Mouse (Mus musculus) intestine, embryonic 16.5 days (tissue): ENCODE measurements around the gene Grb2. TPM values are rescaled to one million over a fixed set of nuclear protein-coding genes. Genes with fewer than 3 reads are reported as not detected.
A peak's percentile ranks its signal among the peaks of the same experiment; 100 is the strongest.

Experiments used
- ATAC-seq: fragments of 200-750 bp; cut with Nextera tagmentation; 2 replicates; pipeline ENCODE4 v1.8.0; 2017; ENCODE audit warnings: moderate TSS enrichment, moderate library complexity
- H3K27ac ChIP-seq: fragments of 300-500 bp; sonication (generic); 2 replicates; pipeline ENCODE4 v1.5.1; 2014; ENCODE audit warnings: mild to moderate bottlenecking, low read length
- H3K27me3 ChIP-seq: fragments of 300-500 bp; sonication (generic); replicated peaks from 2 replicates; pipeline ENCODE4 v1.6.1; 2014; ENCODE audit warnings: low read length, control low read depth, mixed read lengths; ENCODE audit not compliant: control insufficient read depth, insufficient read depth
- H3K36me3 ChIP-seq: fragments of 300-500 bp; sonication (generic); 2 replicates; pipeline ENCODE4 v1.6.1; 2014; ENCODE audit warnings: low read length, control low read depth; ENCODE audit not compliant: control insufficient read depth, insufficient read depth
- H3K4me1 ChIP-seq: fragments of 300-500 bp; sonication (generic); 2 replicates; pipeline ENCODE4 v1.6.1; 2014; ENCODE audit warnings: low read length, control low read depth, mixed read lengths; ENCODE audit not compliant: control insufficient read depth, insufficient read depth
- H3K4me2 ChIP-seq: fragments of 300-500 bp; sonication (generic); 2 replicates; pipeline ENCODE4 v1.6.1; 2014; ENCODE audit warnings: low read depth, low read length, control low read depth
- H3K4me3 ChIP-seq: fragments of 300-500 bp; sonication (generic); 2 replicates; pipeline ENCODE4 v1.5.1; 2014; ENCODE audit warnings: mild to moderate bottlenecking, low read length
- H3K9ac ChIP-seq: fragments of 300-500 bp; sonication (generic); 2 replicates; pipeline ENCODE4 v1.6.1; 2014; ENCODE audit warnings: low read depth, low read length
- H3K9me3 ChIP-seq: fragments of 300-500 bp; sonication (generic); 2 replicates; pipeline ENCODE4 v1.6.1; 2016; ENCODE audit warnings: low read length, control low read depth; ENCODE audit not compliant: control insufficient read depth
- WGBS: fragments of 180-500 bp; shearing (Covaris S2); extraction: QIAGEN DNeasy Blood & Tissue Kit; methylation state at CpG from one replicate; pipeline ENCODE4 v1.1.7; 2014; 5-methylcytosine and 5-hydroxymethylcytosine counted together
- polyA plus RNA-seq: library from polyadenylated mRNA; unstranded; fragments of >200 nt; fragmentation: Nextera tagmentation; extraction: Ambion mirVana; gene quantifications from 2 replicates; pipeline ENCODE4 v1.2.1, GENCODE M21; 2015

Gene Grb2
- polyA plus RNA-seq, 1 experiment from 2014 or later = 67.1 TPM

- no peak overlapping the region for H3K9ac ChIP-seq
- H3K36me3 ChIP-seq = no peaks in the 10 kb centered on the region
- H3K9me3 ChIP-seq = no peaks in the 10 kb centered on the region
- H3K4me1 ChIP-seq = peaks cover 15% of the 10 kb centered on the region
- no peaks in the 10 kb centered on the region for H3K27me3 ChIP-seq
- no peak overlapping the region for H3K27ac ChIP-seq
- no peak overlapping the region for H3K4me3 ChIP-seq
- ATAC-seq = no peak
- 80% methylated on average over 7 of the region's 7 CpGs for WGBS
- no peak overlapping the region for H3K4me2 ChIP-seq
These were observed 36.0 kb downstream of the Grb2 start for GRCm38 (mm10) chr11:115672226-115672987.

DNA sequence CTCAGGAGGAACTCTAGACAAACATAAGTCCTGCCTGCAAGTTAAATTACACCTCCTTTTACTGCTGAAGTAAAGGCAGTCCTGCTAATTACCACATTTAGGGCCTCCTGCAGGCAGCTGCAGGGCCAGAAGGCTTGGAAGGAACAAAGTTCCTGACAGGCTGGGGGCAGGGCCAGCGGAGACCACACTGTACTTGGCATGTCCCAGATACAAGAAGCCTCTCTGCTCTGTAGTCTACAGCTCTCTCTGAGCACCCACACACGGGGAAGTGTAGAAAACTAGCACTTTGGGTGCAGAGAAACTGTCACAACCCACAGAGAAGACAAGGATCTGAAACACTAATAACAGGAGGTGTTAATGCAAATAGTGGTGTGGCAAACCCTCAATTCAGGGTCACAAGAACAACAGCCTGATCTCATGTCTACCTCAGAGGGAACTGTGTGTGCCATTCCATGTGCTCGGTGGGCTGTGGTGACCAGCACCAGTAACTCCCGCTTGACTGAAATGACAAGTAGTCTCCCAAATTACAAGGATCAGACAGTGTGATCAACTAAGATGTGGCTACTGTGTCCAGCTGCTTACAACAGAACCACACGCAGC, 37.8 kb downstream of the Grb2 start:
- H3K27me3 ChIP-seq = no peaks in the 10 kb centered on the region
- 0 out of 2 replicates have a peak overlapping the region, but pooled peaks have one; percentile 5 for H3K9ac ChIP-seq
- H3K27ac ChIP-seq = peak overlapping the region; percentile 57
- H3K4me2 ChIP-seq = no peak overlapping the region
- 32% methylated on average over 5 of the region's 5 CpGs for WGBS
- H3K9me3 ChIP-seq = no peaks in the 10 kb centered on the region
- no peaks in the 10 kb centered on the region for H3K36me3 ChIP-seq
- peak; percentile 87 for ATAC-seq
- peaks cover 15% of the 10 kb centered on the region for H3K4me1 ChIP-seq
- no peak overlapping the region for H3K4me3 ChIP-seq

GRCm38 (mm10) chr11:115663676-115664335, 44.6 kb downstream of the Grb2 start:
- Histone ChIP-seq H3K4me1 (0 out of 2 replicates have a peak, but pooled peaks cover 3% of the 10 kb centered on the region), H3K27me3 (no peaks in the 10 kb centered on the region), H3K9ac (no peak overlapping the region), H3K4me2 (no peak overlapping the region), H3K9me3 (no peaks in the 10 kb centered on the region), H3K4me3 (no peak overlapping the region), H3K36me3 (no peaks in the 10 kb centered on the region), H3K27ac (no peak overlapping the region)
- 77% methylated on average over 4 of the region's 4 CpGs for WGBS
- ATAC-seq = no peak

GRCm38 (mm10) chr11:115660376-115660775, 48.0 kb downstream of the Grb2 start:
- ATAC-seq = no peak
- WGBS = 94% methylated on average over 4 of the region's 4 CpGs
- H3K4me1 ChIP-seq = 0 out of 2 replicates have a peak, but pooled peaks cover 3% of the 10 kb centered on the region

DNA sequence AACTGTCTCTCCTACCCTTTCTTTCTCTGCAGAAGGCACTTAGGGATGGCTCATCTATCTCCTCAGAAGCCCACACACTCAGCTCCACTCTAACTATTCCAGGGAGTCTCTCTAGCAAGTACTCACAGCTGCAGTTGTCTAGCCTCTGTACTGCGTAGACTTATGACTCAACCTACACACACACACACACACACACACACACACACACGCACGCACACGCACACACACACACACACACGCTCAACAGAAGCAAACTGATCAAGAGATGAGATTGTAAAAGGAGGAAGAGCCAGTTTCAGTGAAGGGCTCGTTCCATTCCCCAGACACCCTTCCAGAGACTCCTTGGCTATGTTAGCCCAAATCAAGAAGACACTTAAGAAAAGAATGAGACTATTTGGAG, 49.9 kb downstream of the Grb2 start:
- Histone ChIP-seq H3K4me1 (no peaks in the 10 kb centered on the region), H3K9ac (no peak overlapping the region), H3K4me3 (no peak overlapping the region), H3K4me2 (no peak overlapping the region), H3K27me3 (no peaks in the 10 kb centered on the region), H3K9me3 (no peaks in the 10 kb centered on the region), H3K36me3 (no peaks in the 10 kb centered on the region), H3K27ac (no peak overlapping the region)
- ATAC-seq = no peak
- 85% methylated on average over 6 of the region's 6 CpGs for WGBS

More at GRCm38 (mm10) chr11:115660376-115660775, 48.0 kb downstream of the Grb2 start:
- Histone ChIP-seq H3K9ac (no peak overlapping the region), H3K27me3 (no peaks in the 10 kb centered on the region), H3K9me3 (no peaks in the 10 kb centered on the region), H3K4me3 (no peak overlapping the region), H3K27ac (no peak overlapping the region), H3K36me3 (no peaks in the 10 kb centered on the region), H3K4me2 (no peak overlapping the region)

- H3K4me1 ChIP-seq = no peaks in the 10 kb centered on the region
- no peaks in the 10 kb centered on the region for H3K36me3 ChIP-seq
- H3K27ac ChIP-seq = no peak overlapping the region
- no peak for ATAC-seq
- no peaks in the 10 kb centered on the region for H3K27me3 ChIP-seq
- H3K4me2 ChIP-seq = no peak overlapping the region
- H3K9me3 ChIP-seq = no peaks in the 10 kb centered on the region
- no peak overlapping the region for H3K4me3 ChIP-seq
- H3K9ac ChIP-seq = no peak overlapping the region
- 81% methylated on average over 2 of the region's 2 CpGs for WGBS
These were observed 54.3 kb downstream of the Grb2 start for GRCm38 (mm10) chr11:115654128-115654527.

- Histone ChIP-seq H3K4me2 (no peak overlapping the region), H3K27ac (no peak overlapping the region; the same call in 1 of the 2 replicates), H3K27me3 (no peaks in the 10 kb centered on the region), H3K9me3 (no peaks in the 10 kb centered on the region), H3K9ac (no peak overlapping the region), H3K36me3 (no peaks in the 10 kb centered on the region), H3K4me1 (no peaks in the 10 kb centered on the region), H3K4me3 (no peak overlapping the region)
- WGBS = 86% methylated on average over 3 of the region's 3 CpGs
- ATAC-seq = no peak
These were observed 55.2 kb downstream of the Grb2 start for GRCm38 (mm10) chr11:115653194-115653593.

DNA sequence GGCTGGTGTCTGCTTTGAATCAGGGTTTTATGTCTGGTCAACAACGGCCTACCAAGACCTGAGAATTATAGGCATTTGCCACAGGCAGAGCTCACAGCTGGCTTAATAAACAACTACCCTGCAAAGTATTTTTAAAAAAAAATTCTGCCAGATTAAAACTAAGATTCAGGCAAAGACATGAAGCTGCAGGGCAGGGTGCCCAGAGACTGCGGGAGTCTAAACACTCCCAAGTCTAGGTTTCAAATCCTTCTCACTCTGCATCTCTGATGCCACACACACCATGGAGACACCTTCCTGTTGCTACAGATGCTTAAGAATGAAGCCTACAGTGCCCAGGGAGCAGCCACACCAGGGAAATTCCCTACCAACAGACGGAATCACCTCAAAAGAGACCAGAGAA, 56.7 kb downstream of the Grb2 start:
- H3K4me1 ChIP-seq = no peaks in the 10 kb centered on the region
- H3K27ac ChIP-seq = no peak overlapping the region
- no peak overlapping the region for H3K4me2 ChIP-seq
- no peak overlapping the region for H3K9ac ChIP-seq
- no peak overlapping the region for H3K4me3 ChIP-seq
- ATAC-seq = no peak
- H3K9me3 ChIP-seq = no peaks in the 10 kb centered on the region
- WGBS = 86% methylated on average over 3 of the region's 3 CpGs
- no peaks in the 10 kb centered on the region for H3K36me3 ChIP-seq
- no peaks in the 10 kb centered on the region for H3K27me3 ChIP-seq

DNA sequence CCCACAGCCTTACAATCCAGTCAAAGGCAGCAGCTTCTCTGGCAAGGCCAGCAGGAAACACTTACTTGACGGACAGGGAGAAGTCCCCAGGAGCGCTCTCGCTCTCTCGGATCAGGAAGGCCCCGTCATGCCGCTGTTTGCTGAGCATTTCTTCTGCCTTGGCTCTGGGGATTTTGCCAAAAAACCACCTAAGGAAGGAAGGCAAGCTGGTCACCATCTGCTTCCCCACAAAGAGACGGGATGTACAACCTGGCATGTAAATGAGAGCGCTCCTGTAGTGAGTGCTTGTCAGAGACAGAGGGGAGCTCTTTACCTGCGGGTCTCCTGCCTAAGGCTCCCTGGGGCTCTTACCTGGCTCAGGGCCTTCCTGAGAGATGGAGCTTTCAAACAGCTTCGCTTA, 58.7 kb downstream of the Grb2 start:
- no peak overlapping the region for H3K27ac ChIP-seq
- no peak overlapping the region for H3K4me2 ChIP-seq
- H3K4me1 ChIP-seq = no peaks in the 10 kb centered on the region
- no peak for ATAC-seq
- 60% methylated on average over 10 of the region's 10 CpGs for WGBS
- H3K9me3 ChIP-seq = no peaks in the 10 kb centered on the region
- H3K9ac ChIP-seq = no peak overlapping the region
- H3K36me3 ChIP-seq = no peaks in the 10 kb centered on the region
- H3K4me3 ChIP-seq = no peak overlapping the region
- H3K27me3 ChIP-seq = no peaks in the 10 kb centered on the region
